Mouse (Mus musculus) heart, embryonic 13.5 days (tissue): Measurements from ENCODE around the gene Abca5. TPM values are rescaled to one million over a fixed set of nuclear protein-coding genes. Genes with fewer than 3 reads are reported as not detected.

Source experiments
- ATAC-seq: fragments of 200-750 bp; cut with Nextera tagmentation; 2 replicates; pipeline ENCODE4 v1.8.0; 2017; ENCODE audit warnings: moderate TSS enrichment; ENCODE audit not compliant: insufficient number of reproducible peaks, low FRiP score, low TSS enrichment; ENCODE audit errors: extremely low read depth
- H3K27ac ChIP-seq: fragments of 300-500 bp; sonication (generic); replicated peaks from 2 replicates; pipeline ENCODE4 v1.5.1; 2015; ENCODE audit warnings: moderate library complexity, mild to moderate bottlenecking, inconsistent platforms
- H3K27me3 ChIP-seq: fragments of 300-500 bp; sonication (generic); replicated peaks from 2 replicates; pipeline ENCODE4 v1.6.1; 2015; ENCODE audit warnings: mild to moderate bottlenecking, inconsistent platforms
- H3K36me3 ChIP-seq: fragments of 300-500 bp; sonication (generic); 2 replicates; pipeline ENCODE4 v1.6.1; 2015; ENCODE audit warnings: mild to moderate bottlenecking, inconsistent platforms
- H3K4me1 ChIP-seq: fragments of 300-500 bp; sonication (generic); 2 replicates; pipeline ENCODE4 v1.6.1; 2015; ENCODE audit warnings: inconsistent platforms
- H3K4me2 ChIP-seq: fragments of 300-500 bp; sonication (generic); 2 replicates; pipeline ENCODE4 v1.6.1; 2015; ENCODE audit warnings: inconsistent platforms, mild to moderate bottlenecking, moderate library complexity
- H3K4me3 ChIP-seq: fragments of 300-500 bp; sonication (generic); 2 replicates; pipeline ENCODE4 v1.5.1; 2015; ENCODE audit warnings: moderate library complexity, mild to moderate bottlenecking, inconsistent platforms
- H3K9ac ChIP-seq: fragments of 300-500 bp; sonication (generic); 2 replicates; pipeline ENCODE4 v1.6.1; 2015; ENCODE audit warnings: inconsistent platforms, mild to moderate bottlenecking, moderate library complexity
- H3K9me3 ChIP-seq: fragments of 300-500 bp; sonication (generic); 2 replicates; pipeline ENCODE4 v1.6.1; 2016; ENCODE audit warnings: inconsistent platforms
- WGBS: fragments of 180-500 bp; shearing (Covaris S2); methylation state at CpG from one replicate; pipeline ENCODE4 v1.1.7; 2015; ENCODE audit warnings: mixed read lengths; 5-methylcytosine and 5-hydroxymethylcytosine counted together
- polyA plus RNA-seq: library from polyadenylated mRNA; unstranded; fragments of >200 nt; fragmentation: Nextera tagmentation; extraction: Ambion mirVana; gene quantifications from 2 replicates; pipeline ENCODE4 v1.2.1, GENCODE M21; 2015

Gene Abca5
- polyA plus RNA-seq, 1 experiment from 2014 or later, result 1.9 TPM

DNA sequence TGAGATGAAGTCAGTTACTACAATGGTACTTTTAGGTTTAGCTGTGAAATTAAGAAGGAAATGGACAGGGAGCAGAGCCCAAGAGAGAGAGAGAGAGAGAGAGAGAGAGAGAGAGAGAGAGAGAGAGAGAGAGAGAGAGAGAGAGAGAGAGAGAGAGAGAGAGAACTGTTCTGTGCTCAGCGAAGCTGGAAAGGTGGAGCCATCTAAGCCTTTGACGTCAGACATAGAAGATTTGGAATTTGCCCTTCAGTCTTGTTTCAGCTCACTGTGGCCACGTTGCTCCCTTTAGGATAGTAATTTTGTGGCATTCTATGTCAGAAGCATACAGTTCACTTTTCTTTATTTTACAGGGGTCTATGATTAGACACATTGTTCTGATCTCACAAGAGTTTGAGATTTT is 75.6 kb downstream of the Abca5 start:
- no peak overlapping the region for H3K27ac ChIP-seq
- WGBS, result 58% methylated on average over 3 of the region's 3 CpGs
- ATAC-seq, result no peak
- no peak overlapping the region for H3K4me3 ChIP-seq
- H3K36me3 ChIP-seq, result no peaks in the 10 kb centered on the region
- no peaks in the 10 kb centered on the region for H3K27me3 ChIP-seq
- no peak overlapping the region for H3K4me2 ChIP-seq
- H3K4me1 ChIP-seq, result no peaks in the 10 kb centered on the region
- no peak overlapping the region for H3K9ac ChIP-seq
- H3K9me3 ChIP-seq, result no peaks in the 10 kb centered on the region; the same call in 1 of the 2 replicates

DNA sequence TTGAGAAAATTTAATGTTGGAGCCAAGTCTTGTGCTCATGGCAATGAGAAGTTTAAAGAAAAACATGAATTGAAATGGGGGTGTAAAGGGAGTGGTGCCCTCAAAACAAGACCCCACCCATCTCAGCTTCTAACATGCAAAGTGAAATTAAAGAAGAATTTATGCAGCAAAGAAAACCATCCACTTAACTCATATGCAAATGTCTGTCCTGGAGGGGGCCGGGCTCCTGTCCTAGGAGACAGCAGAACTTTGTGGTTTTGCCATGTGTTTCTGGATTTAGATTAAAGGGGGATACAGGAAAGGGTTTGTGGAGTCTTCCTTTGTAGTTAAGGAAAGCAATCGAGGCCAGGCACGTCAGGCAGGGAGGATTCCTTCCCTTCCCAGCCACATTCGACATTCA is 79.6 kb downstream of the Abca5 start:
- Histone ChIP-seq H3K4me3 (no peak overlapping the region), H3K4me2 (no peak overlapping the region), H3K4me1 (no peaks in the 10 kb centered on the region), H3K27me3 (no peaks in the 10 kb centered on the region), H3K9ac (no peak overlapping the region), H3K36me3 (no peaks in the 10 kb centered on the region), H3K9me3 (no peaks in the 10 kb centered on the region; the same call in 1 of the 2 replicates), H3K27ac (no peak overlapping the region)
- ATAC-seq, result no peak
- WGBS, result 73% methylated on average over 4 of the region's 4 CpGs

DNA sequence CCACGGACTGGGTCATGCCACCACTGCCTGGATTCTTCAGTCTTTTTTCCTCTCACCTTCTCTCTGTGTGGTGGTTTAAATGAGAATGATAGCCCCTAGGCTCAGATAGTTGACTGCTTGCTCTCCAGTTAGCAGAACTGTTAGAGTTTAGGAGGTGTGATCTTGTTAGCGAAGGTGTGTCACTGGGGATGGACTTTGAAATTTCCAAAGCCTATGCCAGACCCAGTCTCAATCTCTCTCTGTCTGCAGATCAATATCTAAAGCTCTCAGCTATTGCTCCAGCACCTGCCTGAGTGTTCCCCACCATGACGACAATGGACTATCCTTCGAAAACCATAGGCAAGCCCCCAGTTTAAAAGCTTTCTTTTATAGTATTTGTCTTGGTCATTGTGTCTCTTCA is 80.5 kb downstream of the Abca5 start:
- Histone ChIP-seq H3K4me2 (no peak overlapping the region), H3K9ac (no peak overlapping the region), H3K4me3 (no peak overlapping the region), H3K9me3 (no peaks in the 10 kb centered on the region; the same call in 1 of the 2 replicates), H3K27me3 (no peaks in the 10 kb centered on the region), H3K4me1 (no peaks in the 10 kb centered on the region), H3K36me3 (no peaks in the 10 kb centered on the region), H3K27ac (no peak overlapping the region)
- 85% methylated on average over 4 of the region's 4 CpGs for WGBS
- ATAC-seq, result no peak

DNA sequence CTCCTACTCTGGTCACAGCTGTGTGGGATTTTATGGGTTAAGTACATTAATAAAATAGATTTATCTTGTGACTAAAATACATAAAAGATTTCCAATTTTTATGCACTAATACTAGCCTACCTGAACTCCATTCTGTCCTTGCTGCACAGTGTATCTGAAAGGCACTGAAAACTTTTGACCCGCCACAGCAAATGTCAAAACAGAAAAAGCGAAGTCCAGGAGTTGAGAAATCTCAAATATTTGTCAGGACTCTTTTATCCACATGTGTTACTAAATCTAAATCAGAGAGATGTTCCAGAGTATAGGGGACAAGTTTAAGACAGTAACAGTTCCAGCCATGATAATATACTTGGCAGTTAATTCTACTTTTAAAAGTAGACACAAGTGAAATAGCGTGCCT is 85.3 kb downstream of the Abca5 start:
- no peak for ATAC-seq
- 37% methylated on average over 3 of the region's 3 CpGs for WGBS
- Histone ChIP-seq H3K36me3 (no peaks in the 10 kb centered on the region), H3K9me3 (no peaks in the 10 kb centered on the region), H3K4me1 (no peaks in the 10 kb centered on the region), H3K9ac (no peak overlapping the region), H3K27me3 (no peaks in the 10 kb centered on the region), H3K4me3 (no peak overlapping the region), H3K4me2 (no peak overlapping the region), H3K27ac (no peak overlapping the region)

DNA sequence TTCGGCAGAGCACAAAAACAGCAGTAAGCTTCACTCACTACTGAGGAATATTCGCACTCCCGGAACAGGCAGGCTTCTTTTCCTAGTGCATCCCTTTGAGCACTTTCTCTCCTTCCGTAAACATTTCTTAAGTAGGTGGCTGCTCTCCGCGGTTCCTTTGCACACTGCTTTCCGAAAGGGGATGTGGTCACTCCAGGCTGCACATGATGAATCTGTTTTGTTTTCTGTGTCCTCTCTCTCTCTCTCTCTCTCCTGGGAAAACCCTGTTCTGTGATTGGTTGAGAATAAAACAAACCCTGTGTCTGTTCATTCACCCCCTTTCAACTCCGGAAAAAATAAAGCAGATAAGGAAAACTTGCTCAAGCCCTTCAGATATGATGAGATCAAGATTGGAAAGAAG is 86.0 kb downstream of the Abca5 start, which contains the start of gene Abca6:
Abca6 (minus strand) TSS at position 243 of the 400 bp plus-strand sequence.
- Histone ChIP-seq H3K4me2 (peak within 1 kb of the TSS; percentile 61), H3K36me3 (no peaks in the 10 kb centered on the region), H3K27ac (no peak within 1 kb of the TSS), H3K4me1 (no peaks in the 10 kb centered on the region), H3K9ac (peak within 1 kb of the TSS; percentile 41; the same call in 1 of the 2 replicates), H3K4me3 (peak within 1 kb of the TSS; percentile 38), H3K27me3 (no peaks in the 10 kb centered on the region), H3K9me3 (no peaks in the 10 kb centered on the region)
- no peak for ATAC-seq
- 19% methylated on average over 8 of the region's 8 CpGs for WGBS

DNA sequence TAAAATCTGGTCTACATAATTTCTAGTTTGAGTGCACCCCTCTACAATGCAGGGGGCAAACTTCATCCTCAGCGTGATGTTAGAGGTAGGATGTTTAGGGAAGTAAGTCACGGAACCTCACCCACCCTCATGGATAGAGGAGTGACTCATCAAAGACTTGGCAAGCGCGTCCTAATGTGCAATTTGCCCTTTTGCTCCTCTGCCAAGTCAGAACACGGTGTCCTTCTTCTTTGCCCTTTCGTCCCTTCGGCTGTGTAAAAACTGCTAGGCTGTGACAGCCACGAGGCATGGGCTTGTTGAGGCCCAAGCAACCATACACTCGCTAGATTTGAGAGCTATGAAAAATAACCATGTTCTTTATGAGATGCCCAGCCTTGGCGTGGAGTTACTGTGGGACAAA is 92.8 kb downstream of the Abca5 start:
- H3K36me3 ChIP-seq, result no peaks in the 10 kb centered on the region
- H3K27ac ChIP-seq, result no peak overlapping the region
- no peaks in the 10 kb centered on the region for H3K27me3 ChIP-seq
- WGBS, result 76% methylated on average over 10 of the region's 10 CpGs
- H3K4me2 ChIP-seq, result no peak overlapping the region
- no peak overlapping the region for H3K4me3 ChIP-seq
- no peak overlapping the region for H3K9ac ChIP-seq
- no peaks in the 10 kb centered on the region for H3K4me1 ChIP-seq
- ATAC-seq, result no peak
- no peaks in the 10 kb centered on the region for H3K9me3 ChIP-seq

DNA sequence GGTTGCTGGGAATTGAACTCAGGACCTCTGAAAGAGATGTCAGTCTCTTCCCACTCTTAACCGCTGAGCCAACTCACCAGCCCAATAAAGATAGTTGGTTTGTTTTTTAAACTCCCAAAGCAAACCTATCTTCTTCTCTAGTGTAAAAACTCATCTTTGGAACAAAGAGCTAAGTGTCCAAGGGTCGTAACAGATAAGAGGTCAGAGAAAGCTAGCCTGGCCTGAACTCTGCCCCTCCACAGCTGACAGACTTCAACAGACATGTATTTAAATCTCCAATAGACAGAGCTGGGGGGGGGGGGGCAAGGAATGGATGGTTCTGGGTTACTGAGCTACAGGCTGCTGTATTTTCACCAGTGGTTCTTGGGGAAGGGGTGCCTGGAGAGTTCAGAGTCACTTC is 100.0 kb downstream of the Abca5 start:
- WGBS, result 67% methylated on average over 2 of the region's 2 CpGs
- H3K4me3 ChIP-seq, result no peak overlapping the region

DNA sequence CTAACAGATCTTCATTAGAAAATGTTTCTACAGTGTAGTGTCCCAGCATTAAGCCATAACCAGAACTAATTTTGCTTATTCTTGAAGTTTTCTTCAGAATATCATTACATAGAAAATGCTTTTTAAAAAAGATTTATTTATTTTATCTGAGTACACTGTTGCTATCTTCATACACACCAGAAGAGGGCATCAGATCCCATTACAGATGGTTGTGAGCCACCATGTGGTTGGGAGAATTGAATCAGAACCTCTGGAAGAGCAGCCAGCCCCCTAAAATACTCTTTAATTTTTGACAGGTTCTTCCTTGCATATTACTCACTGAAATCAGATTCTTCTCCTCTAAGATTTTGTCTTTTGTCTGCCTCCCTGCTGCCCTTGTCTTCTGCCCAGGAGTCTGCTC is 104.5 kb downstream of the Abca5 start:
- Histone ChIP-seq H3K36me3 (no peaks in the 10 kb centered on the region), H3K9ac (no peak overlapping the region), H3K4me3 (no peak overlapping the region), H3K4me2 (no peak overlapping the region), H3K27ac (no peak overlapping the region), H3K9me3 (no peaks in the 10 kb centered on the region), H3K27me3 (no peaks in the 10 kb centered on the region), H3K4me1 (no peaks in the 10 kb centered on the region)
- no peak for ATAC-seq

More for the DNA sequence above, 100.0 kb downstream of the Abca5 start:
- no peak for ATAC-seq
- Histone ChIP-seq H3K9ac (no peak overlapping the region), H3K27me3 (no peaks in the 10 kb centered on the region), H3K9me3 (no peaks in the 10 kb centered on the region), H3K36me3 (no peaks in the 10 kb centered on the region), H3K4me1 (no peaks in the 10 kb centered on the region), H3K4me2 (no peak overlapping the region), H3K27ac (no peak overlapping the region)

Other genes starting within 250 kb of the Abca5 start
- 0.79 and 0.98 TPM in 2 replicates for gene Abca8a, start 241.7 kb downstream of the Abca5 start, polyA plus RNA-seq
- gene Abca9, start 169.5 kb downstream of the Abca5 start, polyA plus RNA-seq, result 1.7 and 2.0 TPM in 2 replicates
- 0.71 and 0.75 TPM in 2 replicates for gene Abca6, start 85.9 kb downstream of the Abca5 start, polyA plus RNA-seq
- gene Map2k6, start 61.4 kb upstream of the Abca5 start, polyA plus RNA-seq, result 13.6 and 14.4 TPM in 2 replicates